Mouse (Mus musculus) hindbrain, embryonic 15.5 days (tissue): ENCODE data around the gene Tfcp2l1. TPM values are rescaled to one million over a fixed set of nuclear protein-coding genes. Genes with fewer than 3 reads are reported as not detected.

Experiments
- ATAC-seq: fragments of 200-750 bp; cut with Nextera tagmentation; 2 replicates; pipeline ENCODE4 v1.8.0; 2017; ENCODE audit warnings: low read depth, moderate number of reproducible peaks, moderate TSS enrichment; ENCODE audit not compliant: low FRiP score
- H3K27ac ChIP-seq: fragments of 300-500 bp; sonication (generic); replicated peaks from 2 replicates; pipeline ENCODE4 v1.5.1; 2015; ENCODE audit warnings: mild to moderate bottlenecking, inconsistent platforms
- H3K27me3 ChIP-seq: fragments of 300-500 bp; sonication (generic); 2 replicates; pipeline ENCODE4 v1.6.1; 2015; ENCODE audit warnings: control low read depth, inconsistent platforms
- H3K36me3 ChIP-seq: fragments of 300-500 bp; sonication (generic); 2 replicates; pipeline ENCODE4 v1.6.1; 2015; ENCODE audit warnings: control low read depth, inconsistent platforms
- H3K4me1 ChIP-seq: fragments of 300-500 bp; sonication (generic); replicated peaks from 2 replicates; pipeline ENCODE4 v1.6.1; 2015; ENCODE audit warnings: control low read depth, inconsistent platforms
- H3K4me2 ChIP-seq: fragments of 300-500 bp; sonication (generic); 2 replicates; pipeline ENCODE4 v1.6.1; 2015; ENCODE audit warnings: moderate library complexity, mild to moderate bottlenecking, inconsistent platforms
- H3K4me3 ChIP-seq: fragments of 300-500 bp; sonication (generic); 2 replicates; pipeline ENCODE4 v1.5.1; 2015; ENCODE audit warnings: mild to moderate bottlenecking, inconsistent platforms
- H3K9ac ChIP-seq: fragments of 300-500 bp; sonication (generic); 2 replicates; pipeline ENCODE4 v1.6.1; 2015; ENCODE audit warnings: inconsistent platforms
- H3K9me3 ChIP-seq: fragments of 300-500 bp; sonication (generic); 2 replicates; pipeline ENCODE4 v1.6.1; 2016; ENCODE audit warnings: control low read depth, inconsistent platforms
- WGBS: fragments of 180-500 bp; shearing (Covaris S2); methylation state at CpG from one replicate; pipeline ENCODE4 v1.1.7; 2015; 5-methylcytosine and 5-hydroxymethylcytosine counted together
- polyA plus RNA-seq: library from polyadenylated mRNA; unstranded; fragments of >200 nt; fragmentation: Nextera tagmentation; extraction: Ambion mirVana; gene quantifications from 2 replicates; pipeline ENCODE4 v1.2.1, GENCODE M21; 2015

The Tfcp2l1 gene
- polyA plus RNA-seq, 1 experiment from 2014 or later, result 0.41 TPM

GRCm38 (mm10) chr1:118716225-118716624, 88.5 kb downstream of the Tfcp2l1 start:
- H3K9ac ChIP-seq, result no peak overlapping the region
- H3K4me2 ChIP-seq, result no peak overlapping the region
- no peaks in the 10 kb centered on the region for H3K4me1 ChIP-seq
- WGBS, result 45% methylated on average over 1 of the region's 1 CpGs
- H3K4me3 ChIP-seq, result no peak overlapping the region
- H3K27me3 ChIP-seq, result no peaks in the 10 kb centered on the region
- ATAC-seq, result no peak
- no peaks in the 10 kb centered on the region for H3K36me3 ChIP-seq
- no peak overlapping the region for H3K27ac ChIP-seq
- H3K9me3 ChIP-seq, result no peaks in the 10 kb centered on the region

DNA sequence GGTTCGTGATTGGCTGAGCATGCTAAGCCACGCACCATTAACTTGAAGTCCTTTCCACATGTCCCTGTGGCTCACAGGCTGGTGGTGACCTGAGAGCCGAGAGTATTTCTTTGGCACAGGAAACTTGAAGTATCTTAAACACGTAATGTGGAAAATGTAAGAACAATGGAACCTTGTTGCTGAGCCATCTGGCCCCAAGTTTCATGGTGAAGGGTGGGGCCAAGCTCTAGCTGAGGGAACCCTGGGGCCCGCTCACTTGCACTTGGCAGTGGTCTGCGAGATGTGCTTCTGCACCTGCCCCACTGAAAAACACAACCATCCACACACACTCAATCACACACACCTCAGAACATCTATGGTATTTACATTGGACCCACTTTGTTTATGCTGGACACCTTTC, 90.3 kb downstream of the Tfcp2l1 start:
- Histone ChIP-seq H3K27me3 (no peaks in the 10 kb centered on the region), H3K36me3 (no peaks in the 10 kb centered on the region), H3K4me3 (no peak overlapping the region), H3K27ac (no peak overlapping the region), H3K9me3 (no peaks in the 10 kb centered on the region), H3K9ac (no peak overlapping the region), H3K4me1 (no peaks in the 10 kb centered on the region), H3K4me2 (no peak overlapping the region)
- WGBS, result 81% methylated on average over 6 of the region's 6 CpGs
- ATAC-seq, result no peak

- no peak overlapping the region for H3K9ac ChIP-seq
- no peak for ATAC-seq
- H3K4me1 ChIP-seq, result no peaks in the 10 kb centered on the region
- no peaks in the 10 kb centered on the region for H3K9me3 ChIP-seq
- H3K27ac ChIP-seq, result no peak overlapping the region
- H3K27me3 ChIP-seq, result no peaks in the 10 kb centered on the region
- H3K36me3 ChIP-seq, result no peaks in the 10 kb centered on the region
- WGBS, result 74% methylated on average over 2 of the region's 2 CpGs
- H3K4me3 ChIP-seq, result no peak overlapping the region
- H3K4me2 ChIP-seq, result no peak overlapping the region
Measured at GRCm38 (mm10) chr1:118719699-118720098, 92.0 kb downstream of the Tfcp2l1 start.

- no peaks in the 10 kb centered on the region for H3K4me1 ChIP-seq
- 56% methylated on average over 8 of the region's 8 CpGs for WGBS
- ATAC-seq, result no peak
- no peak overlapping the region for H3K4me2 ChIP-seq
- no peaks in the 10 kb centered on the region for H3K9me3 ChIP-seq
- H3K36me3 ChIP-seq, result no peaks in the 10 kb centered on the region
- H3K9ac ChIP-seq, result no peak overlapping the region
- H3K27me3 ChIP-seq, result no peaks in the 10 kb centered on the region
- no peak overlapping the region for H3K27ac ChIP-seq
- H3K4me3 ChIP-seq, result no peak overlapping the region
Measured at GRCm38 (mm10) chr1:118720474-118721095, 92.8 kb downstream of the Tfcp2l1 start.

- no peak overlapping the region for H3K4me2 ChIP-seq
- ATAC-seq, result no peak
- H3K27ac ChIP-seq, result no peak overlapping the region
- no peak overlapping the region for H3K4me3 ChIP-seq
- H3K9me3 ChIP-seq, result no peaks in the 10 kb centered on the region
- no peaks in the 10 kb centered on the region for H3K27me3 ChIP-seq
- H3K4me1 ChIP-seq, result no peaks in the 10 kb centered on the region
- 92% methylated on average over 4 of the region's 4 CpGs for WGBS
- no peak overlapping the region for H3K9ac ChIP-seq
- H3K36me3 ChIP-seq, result no peaks in the 10 kb centered on the region
Measured at GRCm38 (mm10) chr1:118727075-118727474, 99.3 kb downstream of the Tfcp2l1 start.

DNA sequence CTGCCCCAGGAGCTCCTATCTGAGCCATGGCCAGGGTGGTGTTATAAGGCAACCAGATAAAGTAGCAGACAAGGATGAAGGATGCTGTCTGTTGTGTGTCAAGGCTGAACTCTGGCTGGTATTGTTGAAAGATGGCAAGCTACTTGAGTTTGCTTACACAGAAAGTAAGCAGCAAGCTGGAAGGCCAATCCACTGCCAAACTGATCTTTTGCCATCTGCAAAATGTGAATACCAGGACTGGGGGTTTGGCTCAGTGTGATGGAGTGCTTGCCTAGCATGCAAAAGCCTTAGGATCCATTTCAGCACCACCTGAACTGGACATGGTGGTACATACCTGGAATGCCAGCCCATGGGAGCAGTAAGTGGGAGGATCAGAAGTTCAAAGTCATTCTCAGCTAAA, 101.1 kb downstream of the Tfcp2l1 start:
- H3K4me2 ChIP-seq, result no peak overlapping the region
- H3K4me3 ChIP-seq, result no peak overlapping the region
- H3K4me1 ChIP-seq, result no peaks in the 10 kb centered on the region
- H3K27ac ChIP-seq, result no peak overlapping the region
- H3K36me3 ChIP-seq, result no peaks in the 10 kb centered on the region
- H3K9ac ChIP-seq, result no peak overlapping the region
- ATAC-seq, result no peak
- H3K27me3 ChIP-seq, result no peaks in the 10 kb centered on the region
- H3K9me3 ChIP-seq, result no peaks in the 10 kb centered on the region

Other genes with a start within 250 kb of the Tfcp2l1 start
- 101 and 107 TPM in 2 replicates for gene Clasp1, start 238.9 kb upstream of the Tfcp2l1 start, polyA plus RNA-seq